Mouse (Mus musculus) thymus, adult 2 months (tissue): Measurements from ENCODE around the gene Atg101.

Experiments used
- CTCF ChIP-seq: fragments of 200-500 bp; IDR thresholded peaks from 2 replicates; pipeline ENCODE4 v1.5.1; 2012; ENCODE audit warnings: mild to moderate bottlenecking, control low read depth, low read length, moderate library complexity, borderline replicate concordance; ENCODE audit not compliant: control insufficient read depth, poor library complexity, insufficient read depth; ENCODE audit errors: extremely low read depth
- POLR2A ChIP-seq: fragments of 200-500 bp; IDR thresholded peaks from 2 replicates; pipeline ENCODE4 v1.6.1; 2012; ENCODE audit warnings: mild to moderate bottlenecking, low read length, control low read depth, moderate library complexity; ENCODE audit not compliant: control insufficient read depth, poor library complexity, insufficient read depth; ENCODE audit errors: extremely low read depth

GRCm38 (mm10) chr15:101321126-101321525 lies 37.1 kb downstream of the Atg101 start:
- TF ChIP-seq POLR2A (no peak), CTCF (no peak)
